Mouse (Mus musculus): Measurements from ENCODE around the gene Capn9. TPM values are rescaled to one million over a fixed set of nuclear protein-coding genes. Genes with fewer than 3 reads are reported as not detected.

Capn9 gene
- polyA plus RNA-seq, 1 experiment from 2014 or later, result not detected

DNA sequence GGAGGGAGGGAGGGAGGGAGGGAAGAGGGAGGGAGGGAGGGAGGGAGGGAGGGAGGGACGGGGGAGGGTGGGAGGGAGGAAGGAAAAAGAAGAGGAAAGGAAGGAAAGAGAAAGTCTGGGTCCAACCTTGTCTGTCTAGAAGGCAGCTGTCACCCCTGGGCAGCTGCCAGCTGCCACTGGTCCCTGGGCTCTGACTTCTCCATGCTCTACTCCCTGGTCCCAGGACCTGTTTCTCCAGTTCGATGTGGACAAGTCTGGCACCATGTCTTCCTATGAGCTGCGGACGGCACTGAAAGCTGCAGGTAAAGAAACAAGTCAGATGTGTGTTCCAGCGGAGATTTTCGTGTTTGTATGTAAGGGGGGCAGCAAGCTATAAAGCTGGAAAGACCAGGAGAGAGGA, 38.4 kb downstream of the Capn9 start:
- Histone ChIP-seq H3K9me3 (ENCODE audit: control insufficient read depth, low read length) (no peaks in the 10 kb centered on the region), H3K36me3 (ENCODE audit: control insufficient read depth, insufficient read depth, low read length) (no peaks in the 10 kb centered on the region), H3K9ac (ENCODE audit: low read length) (no peak overlapping the region), H3K4me2 (ENCODE audit: low read depth, severe bottlenecking) (no peak overlapping the region), H3K4me3 (ENCODE audit: low read depth, low read length) (no peak overlapping the region), H3K27me3 (ENCODE audit: control insufficient read depth, insufficient read depth, low read length) (no peaks in the 10 kb centered on the region), H3K4me1 (ENCODE audit: control insufficient read depth, insufficient read depth, low read length) (no peaks in the 10 kb centered on the region), H3K27ac (replicated peaks; ENCODE audit: low read depth, low read length) (no peak overlapping the region)
- no peak for ATAC-seq (ENCODE audit: insufficient number of reproducible peaks, low FRiP score, low TSS enrichment, low read depth)
- WGBS, result 75% methylated on average over 6 of the region's 6 CpGs
- DNase-seq (ENCODE audit: low spot score), result no peak

GRCm38 (mm10) chr8:124617266-124617869, 41.5 kb downstream of the Capn9 start:
- H3K9me3 ChIP-seq (ENCODE audit: control insufficient read depth, low read length), result no peaks in the 10 kb centered on the region
- H3K27me3 ChIP-seq (ENCODE audit: control insufficient read depth, insufficient read depth, low read length), result no peaks in the 10 kb centered on the region
- H3K27ac ChIP-seq (replicated peaks; ENCODE audit: low read depth, low read length), result no peak overlapping the region
- peak; percentile 81 for DNase-seq (ENCODE audit: low spot score)
- H3K36me3 ChIP-seq (ENCODE audit: control insufficient read depth, insufficient read depth, low read length), result no peaks in the 10 kb centered on the region
- peak overlapping the region; percentile 45 for H3K9ac ChIP-seq (ENCODE audit: low read length)
- H3K4me2 ChIP-seq (ENCODE audit: low read depth, severe bottlenecking), result peak overlapping the region; percentile 65
- WGBS, result 9% methylated on average over 17 of the region's 17 CpGs
- peak overlapping the region; percentile 15 for H3K4me3 ChIP-seq (ENCODE audit: low read depth, low read length)
- H3K4me1 ChIP-seq (ENCODE audit: control insufficient read depth, insufficient read depth, low read length), result no peaks in the 10 kb centered on the region
- 0 out of 2 replicates have a peak, but pooled peaks have one; percentile 21 for ATAC-seq (ENCODE audit: insufficient number of reproducible peaks, low FRiP score, low TSS enrichment, low read depth)

GRCm38 (mm10) chr8:124618252-124618651, 42.3 kb downstream of the Capn9 start:
- no peak for DNase-seq (ENCODE audit: low spot score)
- H3K4me3 ChIP-seq (ENCODE audit: low read depth, low read length), result no peak overlapping the region
- no peak overlapping the region for H3K27ac ChIP-seq (replicated peaks; ENCODE audit: low read depth, low read length)
- no peak overlapping the region for H3K4me2 ChIP-seq (ENCODE audit: low read depth, severe bottlenecking)
- H3K27me3 ChIP-seq (ENCODE audit: control insufficient read depth, insufficient read depth, low read length), result no peaks in the 10 kb centered on the region
- no peak overlapping the region for H3K9ac ChIP-seq (ENCODE audit: low read length)
- no peaks in the 10 kb centered on the region for H3K36me3 ChIP-seq (ENCODE audit: control insufficient read depth, insufficient read depth, low read length)
- H3K4me1 ChIP-seq (ENCODE audit: control insufficient read depth, insufficient read depth, low read length), result no peaks in the 10 kb centered on the region
- H3K9me3 ChIP-seq (ENCODE audit: control insufficient read depth, low read length), result no peaks in the 10 kb centered on the region
- WGBS, result 75% methylated on average over 9 of the region's 9 CpGs
- no peak for ATAC-seq (ENCODE audit: insufficient number of reproducible peaks, low FRiP score, low TSS enrichment, low read depth)

- DNase-seq (ENCODE audit: low spot score), result no peak
- 66% methylated on average over 5 of the region's 5 CpGs for WGBS
- no peak overlapping the region for H3K27ac ChIP-seq (replicated peaks; ENCODE audit: low read depth, low read length)
- H3K9ac ChIP-seq (ENCODE audit: low read length), result no peak overlapping the region; the same call in 1 of the 2 replicates
- H3K27me3 ChIP-seq (ENCODE audit: control insufficient read depth, insufficient read depth, low read length), result no peaks in the 10 kb centered on the region
- H3K36me3 ChIP-seq (ENCODE audit: control insufficient read depth, insufficient read depth, low read length), result no peaks in the 10 kb centered on the region
- H3K9me3 ChIP-seq (ENCODE audit: control insufficient read depth, low read length), result no peaks in the 10 kb centered on the region
- no peak overlapping the region for H3K4me2 ChIP-seq (ENCODE audit: low read depth, severe bottlenecking)
- no peak overlapping the region for H3K4me3 ChIP-seq (ENCODE audit: low read depth, low read length)
- H3K4me1 ChIP-seq (ENCODE audit: control insufficient read depth, insufficient read depth, low read length), result no peaks in the 10 kb centered on the region
- ATAC-seq (ENCODE audit: insufficient number of reproducible peaks, low FRiP score, low TSS enrichment, low read depth), result no peak
Observed at GRCm38 (mm10) chr8:124621255-124621654, 45.3 kb downstream of the Capn9 start.

DNA sequence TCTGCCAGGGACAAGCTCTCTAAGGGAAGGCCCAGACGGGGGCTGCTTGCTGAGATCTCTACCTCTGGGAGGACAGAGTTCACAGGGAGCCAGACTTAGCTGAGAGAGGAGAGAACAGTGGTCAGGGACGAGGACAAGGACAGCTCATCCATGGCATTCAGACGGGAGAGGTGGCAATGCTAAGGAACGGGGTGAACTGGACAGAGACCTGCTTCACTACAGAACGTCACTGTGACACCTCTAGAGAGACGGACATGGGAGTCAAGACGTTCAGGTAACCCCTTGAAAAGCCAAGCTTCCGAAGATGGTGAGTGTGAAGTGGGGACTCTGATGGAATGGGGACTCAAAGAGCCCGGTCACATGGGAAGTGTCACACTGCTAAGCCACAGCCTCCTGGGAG, 50.3 kb downstream of the Capn9 start:
- Histone ChIP-seq H3K4me2 (ENCODE audit: low read depth, severe bottlenecking) (no peak overlapping the region), H3K9ac (ENCODE audit: low read length) (no peak overlapping the region), H3K9me3 (ENCODE audit: control insufficient read depth, low read length) (no peaks in the 10 kb centered on the region), H3K36me3 (ENCODE audit: control insufficient read depth, insufficient read depth, low read length) (no peaks in the 10 kb centered on the region), H3K4me1 (ENCODE audit: control insufficient read depth, insufficient read depth, low read length) (no peaks in the 10 kb centered on the region), H3K27ac (replicated peaks; ENCODE audit: low read depth, low read length) (no peak overlapping the region), H3K27me3 (ENCODE audit: control insufficient read depth, insufficient read depth, low read length) (no peaks in the 10 kb centered on the region), H3K4me3 (ENCODE audit: low read depth, low read length) (no peak overlapping the region)
- WGBS, result 84% methylated on average over 9 of the region's 9 CpGs
- DNase-seq (ENCODE audit: low spot score), result no peak
- no peak for ATAC-seq (ENCODE audit: insufficient number of reproducible peaks, low FRiP score, low TSS enrichment, low read depth)

DNA sequence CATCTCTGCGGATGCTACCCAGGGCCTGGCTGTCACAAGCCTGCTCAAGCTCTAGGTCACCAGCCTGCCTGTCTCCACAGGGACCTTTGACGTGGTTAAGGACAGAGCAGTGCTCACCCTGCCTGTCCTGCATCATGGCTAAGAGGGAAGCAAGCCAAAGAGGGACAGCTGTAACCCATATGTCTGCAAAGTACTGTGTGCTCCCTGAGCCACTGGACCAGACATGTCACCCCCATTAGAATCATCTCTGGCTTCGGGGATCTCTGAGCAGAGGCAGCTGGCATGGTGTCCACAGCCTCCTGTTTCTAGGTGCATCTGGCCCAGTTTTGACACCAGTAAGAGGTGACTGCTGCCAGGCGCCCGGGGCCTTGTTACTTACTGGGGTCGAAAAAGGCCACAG, 54.6 kb downstream of the Capn9 start:
- H3K9me3 ChIP-seq (ENCODE audit: control insufficient read depth, low read length), result no peaks in the 10 kb centered on the region
- H3K27me3 ChIP-seq (ENCODE audit: control insufficient read depth, insufficient read depth, low read length), result no peaks in the 10 kb centered on the region
- H3K27ac ChIP-seq (replicated peaks; ENCODE audit: low read depth, low read length), result no peak overlapping the region
- ATAC-seq (ENCODE audit: insufficient number of reproducible peaks, low FRiP score, low TSS enrichment, low read depth), result no peak
- no peaks in the 10 kb centered on the region for H3K36me3 ChIP-seq (ENCODE audit: control insufficient read depth, insufficient read depth, low read length)
- WGBS, result 80% methylated on average over 6 of the region's 6 CpGs
- no peak overlapping the region for H3K4me3 ChIP-seq (ENCODE audit: low read depth, low read length)
- no peak for DNase-seq (ENCODE audit: low spot score)
- H3K4me1 ChIP-seq (ENCODE audit: control insufficient read depth, insufficient read depth, low read length), result no peaks in the 10 kb centered on the region
- no peak overlapping the region for H3K4me2 ChIP-seq (ENCODE audit: low read depth, severe bottlenecking)
- H3K9ac ChIP-seq (ENCODE audit: low read length), result no peak overlapping the region

DNA sequence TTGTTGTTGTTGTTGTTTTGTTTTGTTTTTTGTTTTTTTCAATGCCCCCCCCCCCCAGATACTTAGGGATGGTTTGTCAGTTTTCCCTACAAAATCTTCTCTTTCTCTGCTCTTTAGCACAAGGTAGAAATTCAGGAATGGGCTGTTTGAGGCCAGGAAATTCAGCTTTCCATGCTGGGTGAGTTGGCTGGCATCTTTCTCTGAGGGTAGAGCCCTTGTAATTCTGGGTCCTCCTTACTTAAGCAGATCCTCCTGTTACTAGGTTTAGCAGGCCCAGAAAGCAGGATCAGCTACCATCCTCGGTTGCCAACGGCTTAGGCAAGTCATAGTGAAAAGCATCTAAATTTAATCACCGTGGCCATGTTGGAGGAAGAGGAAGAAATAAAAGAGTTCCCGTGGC, 55.0 kb downstream of the Capn9 start:
- no peaks in the 10 kb centered on the region for H3K9me3 ChIP-seq (ENCODE audit: control insufficient read depth, low read length)
- no peak overlapping the region for H3K9ac ChIP-seq (ENCODE audit: low read length)
- H3K27me3 ChIP-seq (ENCODE audit: control insufficient read depth, insufficient read depth, low read length), result no peaks in the 10 kb centered on the region
- 90% methylated on average over 4 of the region's 4 CpGs for WGBS
- no peak overlapping the region for H3K27ac ChIP-seq (replicated peaks; ENCODE audit: low read depth, low read length)
- no peaks in the 10 kb centered on the region for H3K36me3 ChIP-seq (ENCODE audit: control insufficient read depth, insufficient read depth, low read length)
- H3K4me2 ChIP-seq (ENCODE audit: low read depth, severe bottlenecking), result no peak overlapping the region
- no peak overlapping the region for H3K4me3 ChIP-seq (ENCODE audit: low read depth, low read length)
- DNase-seq (ENCODE audit: low spot score) (no peak), ATAC-seq (ENCODE audit: insufficient number of reproducible peaks, low FRiP score, low TSS enrichment, low read depth) (no peak)
- H3K4me1 ChIP-seq (ENCODE audit: control insufficient read depth, insufficient read depth, low read length), result no peaks in the 10 kb centered on the region

DNA sequence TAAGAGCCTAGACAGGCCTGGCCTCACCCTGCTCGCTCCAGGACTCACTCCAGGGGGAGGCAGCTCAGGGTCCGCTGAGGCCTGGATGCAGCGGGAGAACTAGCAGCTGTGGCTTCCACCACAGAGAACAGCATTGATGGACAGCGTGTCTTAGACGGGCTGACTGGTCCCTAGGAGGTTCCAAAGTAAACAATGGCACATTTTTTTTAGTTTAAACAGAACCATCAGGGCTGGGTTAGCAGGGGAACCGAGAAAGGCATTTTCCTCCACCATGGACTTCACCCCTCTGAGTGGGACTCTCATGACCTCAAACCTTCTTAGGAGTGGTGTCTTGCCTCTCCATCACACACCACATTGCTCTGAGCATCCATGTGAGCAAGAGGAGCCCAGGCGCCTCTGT, 56.1 kb downstream of the Capn9 start:
- ATAC-seq (ENCODE audit: insufficient number of reproducible peaks, low FRiP score, low TSS enrichment, low read depth), result no peak
- Histone ChIP-seq H3K9me3 (ENCODE audit: control insufficient read depth, low read length) (no peaks in the 10 kb centered on the region), H3K27me3 (ENCODE audit: control insufficient read depth, insufficient read depth, low read length) (no peaks in the 10 kb centered on the region), H3K9ac (ENCODE audit: low read length) (no peak overlapping the region), H3K4me3 (ENCODE audit: low read depth, low read length) (no peak overlapping the region), H3K4me1 (ENCODE audit: control insufficient read depth, insufficient read depth, low read length) (no peaks in the 10 kb centered on the region), H3K36me3 (ENCODE audit: control insufficient read depth, insufficient read depth, low read length) (0 out of 2 replicates have a peak, but pooled peaks cover 2% of the 10 kb centered on the region), H3K27ac (replicated peaks; ENCODE audit: low read depth, low read length) (no peak overlapping the region), H3K4me2 (ENCODE audit: low read depth, severe bottlenecking) (no peak overlapping the region)
- DNase-seq (ENCODE audit: low spot score), result no peak
- WGBS, result 55% methylated on average over 7 of the region's 7 CpGs

Measured in limb, embryonic 11.5 days (tissue).